Mouse (Mus musculus): ENCODE measurements around the gene Rps2. TPM values are rescaled to one million over a fixed set of nuclear protein-coding genes. Genes with fewer than 3 reads are reported as not detected.

The Rps2 gene
- polyA plus RNA-seq, 1 experiment from 2014 or later, result 1,571 TPM

DNA sequence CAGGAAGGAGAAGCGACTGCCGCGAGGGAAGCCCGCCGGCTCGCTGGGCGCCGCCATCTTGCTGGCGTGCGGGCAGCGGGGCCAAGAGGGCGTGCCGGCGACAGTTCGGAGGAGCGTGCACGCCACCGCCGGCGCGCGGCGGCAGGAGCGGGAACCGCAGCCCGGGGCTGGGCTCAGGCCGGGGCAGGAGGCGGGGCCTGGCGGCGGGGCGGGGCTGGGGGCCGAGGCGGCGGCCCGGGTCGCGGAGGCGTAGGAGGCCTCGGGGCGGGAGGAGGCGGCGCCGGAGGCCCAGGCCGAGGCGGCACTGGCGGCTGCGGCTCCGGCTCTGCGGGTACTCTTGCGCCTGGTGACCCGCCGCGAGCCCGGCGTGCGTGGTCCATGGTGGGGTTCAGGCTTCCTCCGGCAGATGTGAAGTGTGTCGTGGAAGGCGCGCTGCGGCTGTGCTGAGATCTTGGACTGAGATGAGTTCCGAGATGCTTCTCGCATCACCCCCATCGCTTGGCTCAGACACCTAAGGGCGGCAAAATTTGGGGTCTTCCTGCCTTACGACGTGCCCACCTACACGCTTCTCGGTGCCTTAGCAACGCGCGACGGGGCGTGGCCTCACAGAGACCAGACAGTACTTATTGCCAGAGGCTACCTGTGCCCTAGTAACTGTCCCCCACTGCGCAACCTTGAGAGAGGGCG is 21.8 kb upstream of the Rps2 start, which contains the start of the genes Gfer and Noxo1:
TSS of gene Gfer (minus strand) at position 146 of the 687 bp plus-strand sequence.
TSS of gene Noxo1 (plus strand) at position 224 of the 687 bp plus-strand sequence.
- peak; percentile 92 for DNase-seq (ENCODE audit: low spot score)
- H3K36me3 ChIP-seq (ENCODE audit: control insufficient read depth, insufficient read depth, low read length), result peaks cover 38% of the 10 kb centered on the region
- peak within 1 kb of the TSS; percentile 78 for H3K27ac ChIP-seq (replicated peaks; ENCODE audit: low read depth, low read length)
- H3K27me3 ChIP-seq (replicated peaks; ENCODE audit: control insufficient read depth, insufficient read depth, low read length), result no peaks in the 10 kb centered on the region
- ATAC-seq (ENCODE audit: low read depth), result peak; percentile 95
- 1% methylated on average over 14 of the region's 76 CpGs for WGBS
- peak within 1 kb of the TSS; percentile 88 for H3K4me2 ChIP-seq (ENCODE audit: low read depth, low read length)
- no peaks in the 10 kb centered on the region for H3K9me3 ChIP-seq (ENCODE audit: control insufficient read depth, low read length)
- H3K4me3 ChIP-seq (ENCODE audit: low read depth, low read length), result peak within 1 kb of the TSS; percentile 76
- peaks cover 16% of the 10 kb centered on the region for H3K4me1 ChIP-seq (ENCODE audit: control insufficient read depth, insufficient read depth, low read length)
- H3K9ac ChIP-seq (ENCODE audit: low read depth, low read length), result peak within 1 kb of the TSS; percentile 84

DNA sequence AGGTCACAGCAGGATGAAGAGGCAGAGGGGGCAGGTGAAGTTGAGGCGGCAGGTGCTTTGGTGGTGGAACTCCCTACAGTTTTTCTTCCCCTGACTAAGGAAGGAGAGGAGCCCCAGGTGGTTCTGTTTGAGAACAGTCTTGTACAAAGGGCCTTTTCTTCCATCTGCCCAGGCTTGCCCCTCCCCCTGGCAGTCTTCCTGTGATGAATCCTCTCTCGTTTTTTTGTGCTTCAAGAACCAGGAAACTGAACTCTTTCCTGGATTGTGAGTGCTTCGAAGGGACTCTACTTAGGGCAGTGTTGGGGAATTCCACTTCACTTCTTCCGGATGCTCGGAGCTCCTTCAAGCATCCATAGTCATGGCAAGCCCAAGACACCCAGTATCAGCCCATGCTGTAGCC is 19.9 kb upstream of the Rps2 start:
- H3K4me2 ChIP-seq (ENCODE audit: low read depth, low read length), result peak overlapping the region; percentile 26; the same call in 1 of the 2 replicates
- 13% methylated on average over 4 of the region's 5 CpGs for WGBS

GRCm38 (mm10) chr17:24698715-24699114 is 19.2 kb upstream of the Rps2 start:
- no peaks in the 10 kb centered on the region for H3K27me3 ChIP-seq (replicated peaks; ENCODE audit: control insufficient read depth, insufficient read depth, low read length)
- DNase-seq (ENCODE audit: low spot score) (no peak), ATAC-seq (ENCODE audit: low read depth) (no peak)
- peaks cover 41% of the 10 kb centered on the region for H3K36me3 ChIP-seq (ENCODE audit: control insufficient read depth, insufficient read depth, low read length)
- H3K27ac ChIP-seq (replicated peaks; ENCODE audit: low read depth, low read length), result 0 out of 2 replicates have a peak overlapping the region, but pooled peaks have one; percentile 6
- H3K4me3 ChIP-seq (ENCODE audit: low read depth, low read length), result no peak overlapping the region
- 72% methylated on average over 9 of the region's 9 CpGs for WGBS
- H3K4me2 ChIP-seq (ENCODE audit: low read depth, low read length), result peak overlapping the region; percentile 26; the same call in 1 of the 2 replicates
- peaks cover 16% of the 10 kb centered on the region for H3K4me1 ChIP-seq (ENCODE audit: control insufficient read depth, insufficient read depth, low read length)
- no peaks in the 10 kb centered on the region for H3K9me3 ChIP-seq (ENCODE audit: control insufficient read depth, low read length)
- H3K9ac ChIP-seq (ENCODE audit: low read depth, low read length), result 0 out of 2 replicates have a peak overlapping the region, but pooled peaks have one; percentile 40

More for the DNA sequence above, 19.9 kb upstream of the Rps2 start:
- Histone ChIP-seq H3K9ac (ENCODE audit: low read depth, low read length) (no peak overlapping the region), H3K9me3 (ENCODE audit: control insufficient read depth, low read length) (no peaks in the 10 kb centered on the region), H3K36me3 (ENCODE audit: control insufficient read depth, insufficient read depth, low read length) (peaks cover 44% of the 10 kb centered on the region), H3K4me1 (ENCODE audit: control insufficient read depth, insufficient read depth, low read length) (peaks cover 16% of the 10 kb centered on the region), H3K4me3 (ENCODE audit: low read depth, low read length) (no peak overlapping the region), H3K27ac (replicated peaks; ENCODE audit: low read depth, low read length) (0 out of 2 replicates have a peak overlapping the region, but pooled peaks have one; percentile 6), H3K27me3 (replicated peaks; ENCODE audit: control insufficient read depth, insufficient read depth, low read length) (no peaks in the 10 kb centered on the region)
- DNase-seq (ENCODE audit: low spot score) (peak; percentile 57), ATAC-seq (ENCODE audit: low read depth) (no peak)

DNA sequence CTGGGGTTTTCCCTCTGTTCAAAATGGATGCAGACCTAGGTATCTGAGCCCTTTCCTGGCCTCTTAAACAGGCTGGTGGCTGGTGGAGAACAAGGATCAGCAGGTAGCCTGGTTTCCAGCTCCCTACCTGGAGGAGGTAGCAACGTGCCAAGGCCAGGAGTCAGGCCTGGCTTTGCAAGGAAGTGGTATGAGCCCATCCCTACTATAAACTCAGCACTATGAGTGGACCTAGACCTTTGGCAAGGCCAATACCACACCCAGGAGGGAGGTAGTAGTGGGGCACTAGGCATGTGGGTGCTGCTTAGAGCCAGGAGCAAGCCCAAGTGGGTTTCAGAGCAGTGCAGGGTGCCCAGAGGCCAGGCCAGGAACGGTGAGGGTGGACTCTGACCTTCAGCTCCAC is 18.4 kb upstream of the Rps2 start:
- H3K4me3 ChIP-seq (ENCODE audit: low read depth, low read length), result no peak overlapping the region
- H3K9ac ChIP-seq (ENCODE audit: low read depth, low read length), result no peak overlapping the region
- H3K27ac ChIP-seq (replicated peaks; ENCODE audit: low read depth, low read length), result no peak overlapping the region
- H3K9me3 ChIP-seq (ENCODE audit: control insufficient read depth, low read length), result no peaks in the 10 kb centered on the region
- peaks cover 16% of the 10 kb centered on the region for H3K4me1 ChIP-seq (ENCODE audit: control insufficient read depth, insufficient read depth, low read length)
- peaks cover 44% of the 10 kb centered on the region for H3K36me3 ChIP-seq (ENCODE audit: control insufficient read depth, insufficient read depth, low read length)
- WGBS, result 75% methylated on average over 2 of the region's 2 CpGs
- no peaks in the 10 kb centered on the region for H3K27me3 ChIP-seq (replicated peaks; ENCODE audit: control insufficient read depth, insufficient read depth, low read length)
- DNase-seq (ENCODE audit: low spot score) (no peak), ATAC-seq (ENCODE audit: low read depth) (no peak)
- no peak overlapping the region for H3K4me2 ChIP-seq (ENCODE audit: low read depth, low read length)

GRCm38 (mm10) chr17:24701251-24701650 is 16.7 kb upstream of the Rps2 start:
- no peak for ATAC-seq (ENCODE audit: low read depth)
- no peaks in the 10 kb centered on the region for H3K27me3 ChIP-seq (replicated peaks; ENCODE audit: control insufficient read depth, insufficient read depth, low read length)
- H3K4me1 ChIP-seq (ENCODE audit: control insufficient read depth, insufficient read depth, low read length), result peaks cover 11% of the 10 kb centered on the region
- peaks cover 53% of the 10 kb centered on the region for H3K36me3 ChIP-seq (ENCODE audit: control insufficient read depth, insufficient read depth, low read length)
- DNase-seq (ENCODE audit: low spot score), result no peak
- no peaks in the 10 kb centered on the region for H3K9me3 ChIP-seq (ENCODE audit: control insufficient read depth, low read length)
- WGBS, result 94% methylated on average over 9 of the region's 9 CpGs
- H3K4me3 ChIP-seq (ENCODE audit: low read depth, low read length), result no peak overlapping the region
- H3K27ac ChIP-seq (replicated peaks; ENCODE audit: low read depth, low read length), result no peak overlapping the region
- H3K4me2 ChIP-seq (ENCODE audit: low read depth, low read length), result no peak overlapping the region
- no peak overlapping the region; the same call in 1 of the 2 replicates for H3K9ac ChIP-seq (ENCODE audit: low read depth, low read length)

- Histone ChIP-seq H3K27me3 (replicated peaks; ENCODE audit: control insufficient read depth, insufficient read depth, low read length) (no peaks in the 10 kb centered on the region), H3K36me3 (ENCODE audit: control insufficient read depth, insufficient read depth, low read length) (peaks cover 37% of the 10 kb centered on the region), H3K4me3 (ENCODE audit: low read depth, low read length) (no peak overlapping the region), H3K9ac (ENCODE audit: low read depth, low read length) (no peak overlapping the region), H3K4me1 (ENCODE audit: control insufficient read depth, insufficient read depth, low read length) (no peaks in the 10 kb centered on the region; the same call in 1 of the 2 replicates), H3K9me3 (ENCODE audit: control insufficient read depth, low read length) (no peaks in the 10 kb centered on the region), H3K27ac (replicated peaks; ENCODE audit: low read depth, low read length) (no peak overlapping the region), H3K4me2 (ENCODE audit: low read depth, low read length) (no peak overlapping the region)
- WGBS, result 92% methylated on average over 3 of the region's 3 CpGs
- DNase-seq (ENCODE audit: low spot score), result no peak
- ATAC-seq (ENCODE audit: low read depth), result no peak
Measured at GRCm38 (mm10) chr17:24705821-24706220, 12.1 kb upstream of the Rps2 start.

- no peaks in the 10 kb centered on the region for H3K9me3 ChIP-seq (ENCODE audit: control insufficient read depth, low read length)
- peak; percentile 96 for DNase-seq (ENCODE audit: low spot score)
- ATAC-seq (ENCODE audit: low read depth), result peak; percentile 93
- peak within 1 kb of the TSS; percentile 71 for H3K4me2 ChIP-seq (ENCODE audit: low read depth, low read length)
- WGBS, result 5% methylated on average over 32 of the region's 32 CpGs
- peaks cover 24% of the 10 kb centered on the region for H3K36me3 ChIP-seq (ENCODE audit: control insufficient read depth, insufficient read depth, low read length)
- H3K27me3 ChIP-seq (replicated peaks; ENCODE audit: control insufficient read depth, insufficient read depth, low read length), result no peaks in the 10 kb centered on the region
- H3K4me1 ChIP-seq (ENCODE audit: control insufficient read depth, insufficient read depth, low read length), result no peaks in the 10 kb centered on the region; the same call in 1 of the 2 replicates
- H3K27ac ChIP-seq (replicated peaks; ENCODE audit: low read depth, low read length), result peak within 1 kb of the TSS; percentile 78
- H3K4me3 ChIP-seq (ENCODE audit: low read depth, low read length), result peak within 1 kb of the TSS; percentile 70
- peak within 1 kb of the TSS; percentile 73 for H3K9ac ChIP-seq (ENCODE audit: low read depth, low read length)
Measured at GRCm38 (mm10) chr17:24706982-24707800, 10.7 kb upstream of the Rps2 start, which contains the start of gene Tbl3. Gene Tbl3 (minus strand): TSS chr17:24707660.

GRCm38 (mm10) chr17:24707801-24708425 is 10.0 kb upstream of the Rps2 start:
- peak overlapping the region; percentile 70 for H3K4me3 ChIP-seq (ENCODE audit: low read depth, low read length)
- H3K9me3 ChIP-seq (ENCODE audit: control insufficient read depth, low read length), result no peaks in the 10 kb centered on the region
- ATAC-seq (ENCODE audit: low read depth) (0 out of 2 replicates have a peak, but pooled peaks have one; percentile 39), DNase-seq (ENCODE audit: low spot score) (peak; percentile 25)
- peak overlapping the region; percentile 73 for H3K9ac ChIP-seq (ENCODE audit: low read depth, low read length)
- peak overlapping the region; percentile 71 for H3K4me2 ChIP-seq (ENCODE audit: low read depth, low read length)
- no peaks in the 10 kb centered on the region; the same call in 1 of the 2 replicates for H3K4me1 ChIP-seq (ENCODE audit: control insufficient read depth, insufficient read depth, low read length)
- H3K27ac ChIP-seq (replicated peaks; ENCODE audit: low read depth, low read length), result peak overlapping the region; percentile 78
- no peaks in the 10 kb centered on the region for H3K27me3 ChIP-seq (replicated peaks; ENCODE audit: control insufficient read depth, insufficient read depth, low read length)
- H3K36me3 ChIP-seq (ENCODE audit: control insufficient read depth, insufficient read depth, low read length), result peaks cover 18% of the 10 kb centered on the region
- WGBS, result 4% methylated on average over 24 of the region's 24 CpGs
